Mouse (Mus musculus): Measurements from ENCODE around the gene Fzd7. TPM values are rescaled to one million over a fixed set of nuclear protein-coding genes. Genes with fewer than 3 reads are reported as not detected.

Gene Fzd7
- polyA plus RNA-seq, 1 experiment from 2014 or later = 3.5 TPM

GRCm38 (mm10) chr1:59472368-59473180 lies 9.7 kb upstream of the Fzd7 start:
- ATAC-seq (ENCODE audit: low FRiP score) = no peak
- H3K36me3 ChIP-seq = no peaks in the 10 kb centered on the region
- 16% methylated on average over 9 of the region's 11 CpGs for WGBS

GRCm38 (mm10) chr1:59473181-59473555 lies 9.1 kb upstream of the Fzd7 start:
- 7% methylated on average over 4 of the region's 4 CpGs for WGBS
- no peak overlapping the region for H3K27ac ChIP-seq (replicated peaks)
- no peak for ATAC-seq (ENCODE audit: low FRiP score)

More at GRCm38 (mm10) chr1:59472368-59473180, 9.7 kb upstream of the Fzd7 start:
- Histone ChIP-seq H3K27ac (replicated peaks) (no peak overlapping the region), H3K4me2 (no peak overlapping the region), H3K9ac (replicated peaks) (no peak overlapping the region), H3K9me3 (replicated peaks) (no peaks in the 10 kb centered on the region), H3K4me3 (replicated peaks) (no peak overlapping the region), H3K4me1 (peaks cover 17% of the 10 kb centered on the region; the same call in 1 of the 2 replicates), H3K27me3 (replicated peaks) (no peaks in the 10 kb centered on the region)

GRCm38 (mm10) chr1:59475618-59476017 lies 6.6 kb upstream of the Fzd7 start:
- Histone ChIP-seq H3K27ac (replicated peaks) (no peak overlapping the region), H3K9ac (replicated peaks) (no peak overlapping the region), H3K4me2 (no peak overlapping the region), H3K27me3 (replicated peaks) (no peaks in the 10 kb centered on the region), H3K9me3 (replicated peaks) (no peaks in the 10 kb centered on the region), H3K4me3 (replicated peaks) (no peak overlapping the region), H3K4me1 (peaks cover 18% of the 10 kb centered on the region), H3K36me3 (no peaks in the 10 kb centered on the region)
- WGBS = 35% methylated on average over 2 of the region's 2 CpGs
- ATAC-seq (ENCODE audit: low FRiP score) = no peak

More at GRCm38 (mm10) chr1:59473181-59473555, 9.1 kb upstream of the Fzd7 start:
- Histone ChIP-seq H3K4me2 (no peak overlapping the region), H3K9me3 (replicated peaks) (no peaks in the 10 kb centered on the region), H3K36me3 (no peaks in the 10 kb centered on the region), H3K4me3 (replicated peaks) (no peak overlapping the region), H3K27me3 (replicated peaks) (no peaks in the 10 kb centered on the region), H3K4me1 (peaks cover 17% of the 10 kb centered on the region; the same call in 1 of the 2 replicates), H3K9ac (replicated peaks) (no peak overlapping the region)

GRCm38 (mm10) chr1:59478911-59479310 lies 3.3 kb upstream of the Fzd7 start:
- H3K36me3 ChIP-seq = no peaks in the 10 kb centered on the region
- no peak overlapping the region for H3K27ac ChIP-seq (replicated peaks)
- WGBS = 85% methylated on average over 3 of the region's 3 CpGs
- no peak for ATAC-seq (ENCODE audit: low FRiP score)
- no peak overlapping the region for H3K9ac ChIP-seq (replicated peaks)
- peaks cover 2% of the 10 kb centered on the region; the same call in 1 of the 2 replicates for H3K27me3 ChIP-seq (replicated peaks)
- peaks cover 33% of the 10 kb centered on the region for H3K4me1 ChIP-seq
- no peak overlapping the region for H3K4me2 ChIP-seq
- H3K4me3 ChIP-seq (replicated peaks) = no peak overlapping the region
- H3K9me3 ChIP-seq (replicated peaks) = no peaks in the 10 kb centered on the region

DNA sequence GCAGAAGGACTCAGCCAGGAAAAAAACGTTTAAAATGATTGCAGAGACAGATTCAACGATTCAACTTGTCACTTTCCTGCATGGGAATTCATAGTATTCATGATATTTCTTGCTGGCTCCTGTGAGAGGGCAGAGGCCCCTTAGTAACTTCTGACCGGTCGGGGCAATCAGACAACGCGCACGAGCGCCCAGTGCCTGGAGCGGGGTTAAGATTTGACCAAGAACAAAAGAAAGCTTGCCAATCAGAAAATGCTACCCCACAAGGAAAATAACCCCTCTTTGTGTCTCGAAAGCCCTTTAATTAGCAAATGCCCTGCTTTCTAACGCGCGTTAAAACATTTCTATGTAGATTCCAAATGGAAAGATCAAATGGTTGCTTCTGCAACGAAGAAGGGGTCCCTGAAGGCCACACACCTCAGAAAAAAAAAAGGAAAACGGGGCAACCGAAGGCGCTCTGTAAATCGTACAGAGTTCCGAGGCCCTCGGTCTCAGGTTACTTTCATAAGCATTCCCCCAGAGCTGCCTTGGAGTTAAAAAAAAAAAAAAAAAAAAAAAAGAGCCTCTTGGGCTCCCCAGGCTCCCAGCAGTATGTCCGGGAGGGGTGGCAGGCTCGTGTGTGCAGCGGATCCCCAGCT lies 1.3 kb upstream of the Fzd7 start:
- Histone ChIP-seq H3K27ac (replicated peaks) (peak overlapping the region; percentile 82), H3K4me2 (peak overlapping the region; percentile 95), H3K4me1 (peaks cover 46% of the 10 kb centered on the region), H3K9ac (replicated peaks) (peak overlapping the region; percentile 18; the same call in 1 of the 2 replicates), H3K4me3 (replicated peaks) (peak overlapping the region; percentile 61), H3K9me3 (replicated peaks) (no peaks in the 10 kb centered on the region), H3K27me3 (replicated peaks) (peaks cover 2% of the 10 kb centered on the region; the same call in 1 of the 2 replicates), H3K36me3 (no peaks in the 10 kb centered on the region)
- 3% methylated on average over 23 of the region's 23 CpGs for WGBS
- ATAC-seq (ENCODE audit: low FRiP score) = no peak

- H3K27me3 ChIP-seq (replicated peaks) = peaks cover 2% of the 10 kb centered on the region; the same call in 1 of the 2 replicates
- H3K4me2 ChIP-seq = peak overlapping the region; percentile 95
- H3K9me3 ChIP-seq (replicated peaks) = no peaks in the 10 kb centered on the region
- H3K36me3 ChIP-seq = no peaks in the 10 kb centered on the region
- peak overlapping the region; percentile 61 for H3K4me3 ChIP-seq (replicated peaks)
- peak overlapping the region; percentile 82 for H3K27ac ChIP-seq (replicated peaks)
- peak overlapping the region; percentile 62 for H3K9ac ChIP-seq (replicated peaks)
- peak; percentile 94 for ATAC-seq (ENCODE audit: low FRiP score)
- H3K4me1 ChIP-seq = peaks cover 50% of the 10 kb centered on the region
- WGBS = under 1% methylated on average over 55 of the region's 57 CpGs
Measured at GRCm38 (mm10) chr1:59481456-59482291, 550 bp upstream of the Fzd7 start.

DNA sequence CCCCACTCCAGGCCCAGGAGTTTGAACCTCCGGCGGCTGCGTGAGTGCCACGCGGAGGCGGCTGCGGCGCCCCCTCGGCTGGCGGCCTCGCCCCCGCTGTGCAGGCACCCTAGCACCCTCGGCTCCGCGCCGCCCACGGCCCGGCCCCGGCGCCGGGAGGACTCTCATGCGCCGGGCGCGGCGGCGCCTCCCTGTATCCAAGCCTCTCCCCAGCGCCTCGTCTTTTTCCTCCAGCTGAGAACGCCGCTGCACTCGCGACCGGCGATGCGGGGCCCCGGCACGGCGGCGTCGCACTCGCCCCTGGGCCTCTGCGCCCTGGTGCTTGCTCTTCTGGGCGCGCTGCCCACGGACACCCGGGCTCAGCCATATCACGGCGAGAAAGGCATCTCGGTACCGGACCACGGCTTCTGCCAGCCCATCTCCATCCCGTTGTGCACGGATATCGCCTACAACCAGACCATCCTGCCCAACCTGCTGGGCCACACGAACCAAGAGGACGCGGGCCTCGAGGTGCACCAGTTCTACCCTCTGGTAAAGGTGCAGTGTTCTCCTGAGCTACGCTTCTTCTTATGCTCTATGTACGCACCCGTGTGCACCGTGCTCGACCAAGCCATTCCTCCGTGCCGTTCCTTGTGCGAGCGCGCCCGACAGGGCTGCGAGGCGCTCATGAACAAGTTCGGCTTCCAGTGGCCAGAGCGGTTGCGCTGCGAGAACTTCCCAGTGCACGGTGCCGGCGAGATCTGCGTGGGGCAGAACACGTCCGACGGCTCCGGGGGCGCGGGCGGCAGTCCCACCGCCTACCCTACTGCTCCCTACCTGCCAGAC lies 684 bp downstream of the Fzd7 start:
- WGBS = under 1% methylated on average over 86 of the region's 88 CpGs
- peak overlapping the region; percentile 62 for H3K9ac ChIP-seq (replicated peaks)
- ATAC-seq (ENCODE audit: low FRiP score) = peak; percentile 7; the same call in 1 of the 2 replicates

GRCm38 (mm10) chr1:59483521-59484245 lies 1.5 kb downstream of the Fzd7 start:
- H3K4me3 ChIP-seq (replicated peaks) = peak overlapping the region; percentile 61
- peak overlapping the region; percentile 95 for H3K4me2 ChIP-seq
- H3K27ac ChIP-seq (replicated peaks) = peak overlapping the region; percentile 79
- no peaks in the 10 kb centered on the region for H3K9me3 ChIP-seq (replicated peaks)
- peak overlapping the region; percentile 62 for H3K9ac ChIP-seq (replicated peaks)
- WGBS = 2% methylated on average over 46 of the region's 46 CpGs
- peaks cover 60% of the 10 kb centered on the region for H3K4me1 ChIP-seq
- peak; percentile 64 for ATAC-seq (ENCODE audit: low FRiP score)
- H3K27me3 ChIP-seq (replicated peaks) = peaks cover 2% of the 10 kb centered on the region; the same call in 1 of the 2 replicates
- H3K36me3 ChIP-seq = no peaks in the 10 kb centered on the region

More for the DNA sequence above, 684 bp downstream of the Fzd7 start:
- Histone ChIP-seq H3K9me3 (replicated peaks) (no peaks in the 10 kb centered on the region), H3K36me3 (no peaks in the 10 kb centered on the region), H3K27me3 (replicated peaks) (peaks cover 2% of the 10 kb centered on the region; the same call in 1 of the 2 replicates), H3K4me3 (replicated peaks) (peak overlapping the region; percentile 61), H3K27ac (replicated peaks) (peak overlapping the region; percentile 79), H3K4me1 (peaks cover 59% of the 10 kb centered on the region), H3K4me2 (peak overlapping the region; percentile 95)

DNA sequence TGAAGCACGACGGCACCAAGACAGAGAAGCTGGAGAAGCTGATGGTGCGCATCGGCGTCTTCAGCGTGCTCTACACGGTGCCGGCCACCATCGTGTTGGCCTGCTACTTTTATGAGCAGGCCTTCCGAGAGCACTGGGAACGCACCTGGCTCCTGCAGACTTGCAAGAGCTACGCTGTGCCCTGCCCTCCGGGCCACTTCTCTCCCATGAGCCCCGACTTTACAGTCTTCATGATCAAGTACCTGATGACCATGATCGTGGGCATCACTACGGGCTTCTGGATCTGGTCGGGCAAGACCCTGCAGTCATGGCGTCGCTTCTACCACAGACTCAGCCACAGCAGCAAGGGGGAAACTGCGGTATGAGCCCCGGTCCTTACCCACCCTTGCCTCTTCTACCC lies 2.1 kb downstream of the Fzd7 start:
- WGBS = 6% methylated on average over 21 of the region's 21 CpGs
- no peak for ATAC-seq (ENCODE audit: low FRiP score)
- H3K4me1 ChIP-seq = peaks cover 64% of the 10 kb centered on the region

More for the DNA sequence above, 2.1 kb downstream of the Fzd7 start:
- Histone ChIP-seq H3K36me3 (no peaks in the 10 kb centered on the region), H3K27me3 (replicated peaks) (peaks cover 2% of the 10 kb centered on the region; the same call in 1 of the 2 replicates), H3K9ac (replicated peaks) (peak overlapping the region; percentile 62), H3K4me2 (peak overlapping the region; percentile 95), H3K9me3 (replicated peaks) (no peaks in the 10 kb centered on the region), H3K27ac (replicated peaks) (peak overlapping the region; percentile 60; the same call in 1 of the 2 replicates), H3K4me3 (replicated peaks) (peak overlapping the region; percentile 61)
